Mouse (Mus musculus) liver, postnatal 0 days (tissue): Measurements from ENCODE around the gene Atg13.

Experiments used
- CTCF ChIP-seq: sonication (generic); IDR thresholded peaks from 2 replicates; pipeline ENCODE4 v1.5.1; 2016; ENCODE audit warnings: antibody characterized with exemption, low read depth
- EP300 ChIP-seq: IDR thresholded peaks from 2 replicates; pipeline ENCODE4 v1.6.1; 2016; ENCODE audit warnings: antibody characterized with exemption, low read depth, mild to moderate bottlenecking

DNA sequence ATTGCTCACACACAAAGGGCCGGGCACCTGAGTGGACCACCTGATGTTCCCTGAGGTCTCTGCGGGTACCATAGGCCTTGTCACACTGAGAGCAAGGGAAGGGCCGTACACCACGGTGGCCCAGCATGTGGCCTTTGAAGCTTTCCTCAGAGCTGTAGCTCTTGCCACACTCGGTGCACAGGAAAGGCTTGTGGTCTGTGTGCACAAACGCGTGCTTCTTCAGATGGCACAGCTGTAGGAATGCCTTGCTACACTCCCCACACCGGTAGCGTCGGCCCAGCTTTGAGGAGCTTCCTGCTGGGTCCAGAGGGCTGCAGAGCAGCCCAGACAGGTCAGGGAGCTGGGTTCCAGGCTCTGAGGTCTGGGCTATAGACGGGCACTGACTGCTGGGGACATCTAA lies 64.6 kb downstream of the Atg13 start:
- no peak for TF ChIP-seq CTCF
- TF ChIP-seq EP300 = no peak
